Mouse (Mus musculus) liver, embryonic 14.5 days (tissue): ENCODE results near the gene Cnp.

Source experiments
- CTCF ChIP-seq: IDR thresholded peaks from 2 replicates; pipeline ENCODE4 v1.5.1; 2016; ENCODE audit warnings: antibody characterized with exemption, low read depth, control low read depth
- EP300 ChIP-seq: IDR thresholded peaks from 2 replicates; pipeline ENCODE4 v1.6.1; 2016; ENCODE audit warnings: antibody characterized with exemption, low read depth

DNA sequence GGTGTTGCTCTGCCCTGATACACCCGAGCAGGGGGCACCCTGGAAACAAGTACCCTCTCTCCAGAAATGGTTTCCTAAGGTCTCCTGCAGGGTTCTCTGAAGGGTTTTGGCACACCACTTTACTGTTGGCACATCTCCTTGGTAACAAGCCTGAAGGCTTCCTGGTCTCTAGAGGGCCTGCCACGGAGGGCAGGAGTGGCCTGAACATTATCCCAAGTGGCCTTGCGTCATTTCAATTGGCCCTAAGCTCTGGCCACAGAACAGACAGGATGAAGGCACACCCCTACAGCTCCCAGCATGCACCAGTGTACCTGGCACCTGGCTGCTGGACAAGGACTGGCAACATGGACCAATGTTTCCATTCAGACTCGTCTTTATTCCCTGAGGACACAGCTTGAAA is 21.9 kb upstream of the Cnp start:
- no peak for TF ChIP-seq CTCF
- TF ChIP-seq EP300 = no peak
